Mouse (Mus musculus) spleen, adult 2 months (tissue): ENCODE measurements around the gene Arhgap17.

Experiments used
- CTCF ChIP-seq: fragments of 200-500 bp; IDR thresholded peaks from 2 replicates; pipeline ENCODE4 v1.5.1; 2011; ENCODE audit warnings: mild to moderate bottlenecking, inconsistent platforms; ENCODE audit not compliant: insufficient read depth, insufficient read length, insufficient replicate concordance; ENCODE audit errors: extremely low read depth
- POLR2A ChIP-seq: fragments of 200-500 bp; IDR thresholded peaks from 2 replicates; pipeline ENCODE4 v1.6.1; 2011; ENCODE audit warnings: low read depth, low read length, inconsistent platforms

- TF ChIP-seq CTCF = no peak
- TF ChIP-seq POLR2A = no peak
Observed at GRCm38 (mm10) chr7:123295423-123295822, 74.3 kb downstream of the Arhgap17 start.
